Mouse (Mus musculus) MEL (cell line): ENCODE data around the gene Gsk3a. TPM values are rescaled to one million over a fixed set of nuclear protein-coding genes. Genes with fewer than 3 reads are reported as not detected.

Source experiments
- DNase-seq: peaks from one replicate; pipeline ENCODE4 v3.0.0; 2011; ENCODE audit warnings: low read depth, low spot score
- H3K27ac ChIP-seq: 2 replicates; pipeline ENCODE4 v1.5.1; 2012; ENCODE audit warnings: low read depth, mild to moderate bottlenecking, control low read depth, low read length, moderate library complexity; ENCODE audit not compliant: control insufficient read depth
- H3K27me3 ChIP-seq, 2 experiments: fragments of 150-350 bp in 1 of 2; sonication (generic) in 1 of 2; 2 replicates each; pipeline ENCODE4 v1.6.1; 2012; ENCODE audit warnings: low read length in 2 of 2, mild to moderate bottlenecking in 2 of 2, improper control_type of control experiment in 1 of 2, moderate library complexity in 1 of 2; ENCODE audit not compliant: insufficient read depth in 2 of 2, control insufficient read depth in 1 of 2
- H3K36me3 ChIP-seq, 2 experiments: 2 replicates each; pipeline ENCODE4 v1.6.1; 2012 to 2014; ENCODE audit warnings: low read length in 2 of 2, improper control_type of control experiment in 1 of 2, inconsistent platforms in 1 of 2, mild to moderate bottlenecking in 1 of 2; ENCODE audit not compliant: insufficient read depth in 2 of 2, control insufficient read depth in 1 of 2
- H3K4me1 ChIP-seq, 2 experiments: fragments of 150-350 bp in 1 of 2; sonication (generic) in 1 of 2; 2 replicates each; pipeline ENCODE4 v1.6.1; 2012; ENCODE audit warnings: low read length in 2 of 2, improper control_type of control experiment in 1 of 2, mild to moderate bottlenecking in 1 of 2; ENCODE audit not compliant: insufficient read depth in 2 of 2, control insufficient read depth in 1 of 2
- H3K4me3 ChIP-seq, 2 experiments: fragments of 150-350 bp in 1 of 2; sonication (generic) in 1 of 2; 2 replicates each; pipeline ENCODE4 v1.5.1; 2012; ENCODE audit warnings: low read depth in 2 of 2, low read length in 2 of 2, mild to moderate bottlenecking in 2 of 2, moderate library complexity in 2 of 2, control low read depth in 1 of 2, improper control_type of control experiment in 1 of 2; ENCODE audit not compliant: control insufficient read depth in 1 of 2, insufficient read depth in 1 of 2
- H3K79me2 ChIP-seq: 2 replicates; pipeline ENCODE4 v1.6.1; 2012; ENCODE audit warnings: mild to moderate bottlenecking, low read length, moderate library complexity; ENCODE audit not compliant: control insufficient read depth, poor library complexity, insufficient read depth
- H3K9ac ChIP-seq: 2 replicates; pipeline ENCODE4 v1.6.1; 2012; ENCODE audit warnings: low read depth, mild to moderate bottlenecking, control low read depth, low read length, moderate library complexity; ENCODE audit not compliant: control insufficient read depth, poor library complexity, severe bottlenecking
- H3K9me3 ChIP-seq: fragments of 150-350 bp; sonication (generic); replicated peaks from 2 replicates; pipeline ENCODE4 v1.6.1; 2012; ENCODE audit warnings: mild to moderate bottlenecking, low read length, improper control_type of control experiment, moderate library complexity; ENCODE audit not compliant: insufficient read depth
- BHLHE40 ChIP-seq: IDR thresholded peaks from 2 replicates; pipeline ENCODE4 v1.6.1; 2012; ENCODE audit warnings: low read depth, mild to moderate bottlenecking, inconsistent platforms, low read length, improper control_type of control experiment, borderline replicate concordance
- CHD1 ChIP-seq: IDR thresholded peaks from 2 replicates; pipeline ENCODE4 v1.6.1; 2012; ENCODE audit warnings: low read depth, mild to moderate bottlenecking, inconsistent platforms, low read length, improper control_type of control experiment
- CHD2 ChIP-seq: IDR thresholded peaks from 2 replicates; pipeline ENCODE4 v1.6.1; 2011; ENCODE audit warnings: low read length, improper control_type of control experiment
- CTCF ChIP-seq, 3 experiments: IDR thresholded peaks in 2 of 3; conservative IDR thresholded peaks in 1 of 3; 2 replicates each; pipeline ENCODE4 v1.5.1; 2011 to 2012; ENCODE audit warnings: low read length in 3 of 3, low read depth in 2 of 3, mild to moderate bottlenecking in 2 of 3, improper control_type of control experiment in 1 of 3, inconsistent platforms in 1 of 3, mixed read lengths in 1 of 3, moderate library complexity in 1 of 3; ENCODE audit not compliant: control insufficient read depth in 1 of 3, insufficient read depth in 1 of 3, poor library complexity in 1 of 3, severe bottlenecking in 1 of 3
- ELF1 ChIP-seq: IDR thresholded peaks from 2 replicates; pipeline ENCODE4 v1.6.1; 2014; ENCODE audit warnings: low read depth, mild to moderate bottlenecking, inconsistent platforms, low read length, improper control_type of control experiment, moderate library complexity
- EP300 ChIP-seq, 2 experiments: IDR thresholded peaks; 2 replicates each; pipeline ENCODE4 v1.6.1; 2011; ENCODE audit warnings: improper control_type of control experiment in 2 of 2, low read length in 2 of 2, low read depth in 1 of 2, mild to moderate bottlenecking in 1 of 2
- GABPA ChIP-seq: IDR thresholded peaks from 2 replicates; pipeline ENCODE4 v1.6.1; 2012; ENCODE audit warnings: low read depth, mild to moderate bottlenecking, inconsistent platforms, low read length, improper control_type of control experiment, moderate library complexity
- GATA1 ChIP-seq: IDR thresholded peaks from 2 replicates; pipeline ENCODE4 v1.6.1; 2011; ENCODE audit warnings: low read depth, low read length, improper control_type of control experiment
- HCFC1 ChIP-seq: IDR thresholded peaks from 2 replicates; pipeline ENCODE4 v1.6.1; 2012; ENCODE audit warnings: low read depth, mild to moderate bottlenecking, inconsistent platforms, low read length, improper control_type of control experiment, moderate library complexity
- JUND ChIP-seq: IDR thresholded peaks from 2 replicates; pipeline ENCODE4 v1.6.1; 2011; ENCODE audit warnings: low read depth, mild to moderate bottlenecking, improper control_type of control experiment, low read length
- KAT2A ChIP-seq: conservative IDR thresholded peaks from 2 replicates; pipeline ENCODE4 v1.6.1; 2012; ENCODE audit warnings: low read depth, low read length, improper control_type of control experiment, inconsistent platforms
- MAFK ChIP-seq: IDR thresholded peaks from 2 replicates; pipeline ENCODE4 v1.6.1; 2011; ENCODE audit warnings: low read depth, mild to moderate bottlenecking, low read length, improper control_type of control experiment, borderline replicate concordance
- MAX ChIP-seq: IDR thresholded peaks from 2 replicates; pipeline ENCODE4 v1.6.1; 2011; ENCODE audit warnings: low read length, improper control_type of control experiment
- MAZ ChIP-seq: IDR thresholded peaks from 2 replicates; pipeline ENCODE4 v1.6.1; 2012; ENCODE audit warnings: low read depth, mild to moderate bottlenecking, inconsistent platforms, low read length, improper control_type of control experiment
- MEF2A ChIP-seq: IDR thresholded peaks from 2 replicates; pipeline ENCODE4 v1.6.1; 2014; ENCODE audit warnings: low read depth, mild to moderate bottlenecking, inconsistent platforms, low read length, improper control_type of control experiment; ENCODE audit not compliant: poor library complexity, insufficient replicate concordance, severe bottlenecking; ENCODE audit errors: extremely low read depth
- MXI1 ChIP-seq: IDR thresholded peaks from 2 replicates; pipeline ENCODE4 v1.6.1; 2011; ENCODE audit warnings: mild to moderate bottlenecking, low read depth, low read length, improper control_type of control experiment
- MYB ChIP-seq: IDR thresholded peaks from 2 replicates; pipeline ENCODE4 v1.6.1; 2011; ENCODE audit warnings: mild to moderate bottlenecking, low read depth, low read length, improper control_type of control experiment
- MYC ChIP-seq: IDR thresholded peaks from 2 replicates; pipeline ENCODE4 v1.6.1; 2011; ENCODE audit warnings: low read depth, mild to moderate bottlenecking, low read length, improper control_type of control experiment, moderate library complexity
- NELFE ChIP-seq: IDR thresholded peaks from 2 replicates; pipeline ENCODE4 v1.6.1; 2011; ENCODE audit warnings: low read depth, low read length, improper control_type of control experiment
- POLR2A ChIP-seq, 2 experiments: IDR thresholded peaks; 2 replicates each; pipeline ENCODE4 v1.6.1; 2011 to 2012; ENCODE audit warnings: low read length in 2 of 2, mild to moderate bottlenecking in 2 of 2, control low read depth in 1 of 2, improper control_type of control experiment in 1 of 2, low read depth in 1 of 2, moderate library complexity in 1 of 2; ENCODE audit not compliant: control insufficient read depth in 1 of 2, insufficient read depth in 1 of 2, poor library complexity in 1 of 2
- POLR2AphosphoS2 ChIP-seq: IDR thresholded peaks from 2 replicates; pipeline ENCODE4 v1.6.1; 2011; ENCODE audit warnings: low read length, improper control_type of control experiment
- POLR2AphosphoS5 ChIP-seq: IDR thresholded peaks from 2 replicates; pipeline ENCODE4 v1.6.1; 2012; ENCODE audit warnings: low read depth, borderline replicate concordance, mild to moderate bottlenecking, inconsistent platforms, low read length, moderate library complexity, mixed read lengths
- RAD21 ChIP-seq: IDR thresholded peaks from 2 replicates; pipeline ENCODE4 v1.6.1; 2011; ENCODE audit warnings: mild to moderate bottlenecking, low read depth, low read length, improper control_type of control experiment
- SIN3A ChIP-seq: IDR thresholded peaks from 2 replicates; pipeline ENCODE4 v1.6.1; 2012; ENCODE audit warnings: low read length, improper control_type of control experiment, inconsistent platforms
- SMC3 ChIP-seq: IDR thresholded peaks from 2 replicates; pipeline ENCODE4 v1.6.1; 2011; ENCODE audit warnings: low read depth, low read length, improper control_type of control experiment
- TAL1 ChIP-seq: IDR thresholded peaks from 2 replicates; pipeline ENCODE4 v1.6.1; 2012; ENCODE audit warnings: mild to moderate bottlenecking, inconsistent platforms, low read length, moderate library complexity, mixed read lengths
- TBP ChIP-seq: IDR thresholded peaks from 2 replicates; pipeline ENCODE4 v1.8.0; 2011; ENCODE audit warnings: low read depth, low read length, improper control_type of control experiment
- USF1 ChIP-seq: IDR thresholded peaks from 2 replicates; pipeline ENCODE4 v1.6.1; 2014; ENCODE audit warnings: low read depth, mild to moderate bottlenecking, inconsistent platforms, low read length, improper control_type of control experiment, moderate library complexity
- ZC3H11A ChIP-seq: IDR thresholded peaks from 2 replicates; pipeline ENCODE4 v1.6.1; 2012; ENCODE audit warnings: low read depth, mild to moderate bottlenecking, inconsistent platforms, low read length, improper control_type of control experiment
- ZKSCAN1 ChIP-seq: IDR thresholded peaks from 2 replicates; pipeline ENCODE4 v1.6.1; 2012; ENCODE audit warnings: low read depth, mild to moderate bottlenecking, inconsistent platforms, low read length, improper control_type of control experiment, moderate library complexity
- ZMIZ1 ChIP-seq: IDR thresholded peaks from 2 replicates; pipeline ENCODE4 v1.6.1; 2012; ENCODE audit warnings: low read depth, mild to moderate bottlenecking, inconsistent platforms, low read length, improper control_type of control experiment, moderate library complexity
- polyA plus RNA-seq, 2 experiments: library from polyadenylated mRNA; stranded (reverse) in 1 of 2; unstranded in 1 of 2; fragments of >175 nt in 1 of 2; fragments of >200 nt in 1 of 2; gene quantifications; 2 replicates each; pipeline versions ENCODE4 v1.2.1 to v1.2.4; 2012; ENCODE audit warnings: low replicate concordance in 2 of 2, low read depth in 1 of 2; ENCODE audit not compliant: insufficient read length in 2 of 2, insufficient read depth in 1 of 2, missing spikeins in 1 of 2
- total RNA-seq: library from RNA; depleted of rRNA; stranded (reverse); fragments of 300-350 nt; gene quantifications from 2 replicates; pipeline ENCODE4 v1.2.3, GENCODE M21; 2012

The Gsk3a gene
- total and polyA plus RNA-seq, 3 experiments = 59.8 to 149 (median 86.6) TPM

- TF ChIP-seq CTCF (IDR thresholded peaks at IDR 0.05 in 2 of 3, conservative IDR thresholded peaks at IDR 0.05 in 1 of 3; ENCODE audit: control insufficient read depth in 1 of 3, insufficient read depth in 1 of 3, low read depth in 2 of 3, low read length in 3 of 3, poor library complexity in 1 of 3, severe bottlenecking in 1 of 3) = peak; percentile 22 to 80 (median 60); a peak in 5 of 6 replicates
- no peak for TF ChIP-seq USF1
- peak; percentile 86 for TF ChIP-seq SIN3A
- no peak for TF ChIP-seq MEF2A
- TF ChIP-seq ZKSCAN1 = no peak
- TF ChIP-seq TBP = peak; percentile 83; the same call in 1 of the 2 replicates
- TF ChIP-seq RAD21 = peak; percentile 56
- peak; percentile 2; the same call in 1 of the 2 replicates for TF ChIP-seq MYB
- peak; percentile 82 for TF ChIP-seq MXI1
- no peak for TF ChIP-seq MAFK
- TF ChIP-seq POLR2A (IDR thresholded peaks at IDR 0.05; ENCODE audit: control insufficient read depth in 1 of 2, insufficient read depth in 1 of 2, low read depth in 1 of 2, low read length in 2 of 2, poor library complexity in 1 of 2) = peak; percentile 48 to 88; a peak in 3 of 4 replicates
- no peak for TF ChIP-seq BHLHE40
- no peak; the same call in 1 of the 2 replicates for TF ChIP-seq MAZ
- no peak for TF ChIP-seq JUND
Measured at GRCm38 (mm10) chr7:25238829-25239623, 1.4 kb upstream of the Gsk3a start (continued).

- Histone ChIP-seq H3K9me3 (no peaks in the 10 kb centered on the region), H3K4me3 (peak overlapping the region; percentile 61 to 93), H3K27ac (peak overlapping the region; percentile 97), H3K36me3 (peaks cover 0 to 17% of the 10 kb centered on the region in 2 experiments; a peak in 2 of 4 replicates), H3K9ac (peak overlapping the region; percentile 73), H3K27me3 (no peaks in the 10 kb centered on the region), H3K4me1 (peaks cover 3 to 9% of the 10 kb centered on the region in 2 experiments; a peak in 2 of 4 replicates), H3K79me2 (peaks cover 26% of the 10 kb centered on the region)
- peak; percentile 98 for DNase-seq
- no peak for TF ChIP-seq CHD1
- TF ChIP-seq HCFC1 = peak; percentile 87
- TF ChIP-seq POLR2A (IDR thresholded peaks at IDR 0.05; ENCODE audit: control insufficient read depth in 1 of 2, insufficient read depth in 1 of 2, low read depth in 1 of 2, low read length in 2 of 2, poor library complexity in 1 of 2) = peak in 1 of 2 experiments; percentile 74; a peak in 2 of 4 replicates
- no peak for TF ChIP-seq GABPA
- TF ChIP-seq ZC3H11A = no peak
- peak; percentile 73 for TF ChIP-seq SIN3A
- peak; percentile 77; the same call in 1 of the 2 replicates for TF ChIP-seq POLR2AphosphoS2
- no peak for TF ChIP-seq MEF2A
- TF ChIP-seq GATA1 = peak; percentile 87
- peak; percentile 98 for TF ChIP-seq TAL1
- TF ChIP-seq MAX = no peak
- peak; percentile 85 for TF ChIP-seq KAT2A
- TF ChIP-seq MYB = no peak
- TF ChIP-seq SMC3 = no peak
- TF ChIP-seq RAD21 = no peak
- TF ChIP-seq ZKSCAN1 = no peak
- peak; percentile 82 for TF ChIP-seq ELF1
- no peak for TF ChIP-seq JUND
- no peak; the same call in 1 of the 2 replicates for TF ChIP-seq CHD2
- peak in 1 of 2 experiments; percentile 81; a peak in 2 of 4 replicates for TF ChIP-seq EP300 (IDR thresholded peaks at IDR 0.05; ENCODE audit: low read depth in 1 of 2, low read length in 2 of 2)
- peak; percentile 82; the same call in 1 of the 2 replicates for TF ChIP-seq ZMIZ1
- TF ChIP-seq MYC = peak; percentile 70; the same call in 1 of the 2 replicates
- TF ChIP-seq TBP = peak; percentile 77
- no peak; the same call in 1 of the 2 replicates for TF ChIP-seq POLR2AphosphoS5
- TF ChIP-seq NELFE = peak; percentile 87
- TF ChIP-seq MXI1 = peak; percentile 31
Measured at GRCm38 (mm10) chr7:25238015-25238706, 510 bp upstream of the Gsk3a start.
